In genomic region chr13:21783255-21783617, GRCm38 (mm10) we compare ENCODE assay signal across 8 mouse cellular contexts. TPM values are rescaled to one million over a fixed set of nuclear protein-coding genes. Genes with fewer than 3 reads are reported as not detected.
DNase-seq lines count a peak whose midpoint lies in the region; ATAC-seq lines count a peak whose summit lies in the region.

TSS of gene Hist1h3i (minus strand) at chr13:21783370.

- peaks cover 6% of the 10 kb centered on the region; the same call in 1 of the 2 replicates for H3K27me3 ChIP-seq in hindbrain, embryonic 15.5 days

- peak; percentile 82 for ATAC-seq in hindbrain, embryonic 15.5 days (ENCODE audit: low FRiP score, low read depth)

- H3K4me1 ChIP-seq in hindbrain, embryonic 15.5 days (replicated peaks): peaks cover 49% of the 10 kb centered on the region

- peak within 1 kb of the TSS; percentile 41 for H3K4me3 ChIP-seq in hindbrain, embryonic 15.5 days

- peak within 1 kb of the TSS; percentile 72 for H3K27ac ChIP-seq in hindbrain, embryonic 15.5 days (replicated peaks)

- peak within 1 kb of the TSS; percentile 85 for H3K4me2 ChIP-seq in hindbrain, embryonic 15.5 days

- peak within 1 kb of the TSS; percentile 48 for H3K9ac ChIP-seq in hindbrain, embryonic 15.5 days

- H3K36me3 ChIP-seq in hindbrain, embryonic 15.5 days: no peaks in the 10 kb centered on the region

- peak; percentile 80 for DNase-seq in right cerebral cortex, adult 18-20 months
- no peak for DNase-seq in right cerebral cortex, postnatal 14 days
- DNase-seq in cerebellum, postnatal 25 days: peak; percentile 59 to 60
- DNase-seq in frontal cortex, postnatal 36 days (ENCODE audit: low spot score in 2 of 2): peak; percentile 56 to 82
- peak; percentile 60 to 62 for DNase-seq in left cerebral cortex, adult 18-20 months (ENCODE audit: low spot score in 2 of 2)
- peak; percentile 54 to 62 for DNase-seq in lung, postnatal 4 days
- DNase-seq in right cerebral cortex, postnatal 25 days: peak; percentile 45

- H3K9me3 ChIP-seq in hindbrain, embryonic 15.5 days: no peaks in the 10 kb centered on the region

- 0% methylated on average over 17 of the region's 20 CpGs for WGBS in hindbrain, embryonic 15.5 days

RNA-seq across cellular contexts. Expression of gene Hist1h3i, which starts in this region (rescaled TPM):
- polyA plus RNA-seq in hindbrain, embryonic 15.5 days (2015; fragmentation: Nextera tagmentation; extraction: Ambion mirVana): 28.0 and 43.0 TPM in 2 replicates
- total RNA-seq in left cerebral cortex, adult 18-20 months (2021): 10 to 100 TPM; 65.2 to 77.9 TPM
